Mouse (Mus musculus) kidney, embryonic 16.5 days (tissue): ENCODE measurements around the gene Smco1. TPM values are rescaled to one million over a fixed set of nuclear protein-coding genes. Genes with fewer than 3 reads are reported as not detected.
"Not testable (repeated sequence)": the region's sequence is repeated elsewhere in the genome, so short reads cannot be mapped to it uniquely, and the experiment has no call there.

Experiments used
- ATAC-seq: fragments of 200-750 bp; cut with Nextera tagmentation; 2 replicates; pipeline ENCODE4 v1.8.0; 2017; ENCODE audit warnings: moderate TSS enrichment; ENCODE audit not compliant: low FRiP score, low TSS enrichment
- H3K27ac ChIP-seq: fragments of 300-500 bp; sonication (generic); 2 replicates; pipeline ENCODE4 v1.5.1; 2014; ENCODE audit warnings: low read length
- H3K27me3 ChIP-seq: fragments of 300-500 bp; sonication (generic); 2 replicates; pipeline ENCODE4 v1.6.1; 2014; ENCODE audit warnings: low read length, control low read depth, mixed read lengths; ENCODE audit not compliant: insufficient read depth
- H3K36me3 ChIP-seq: fragments of 300-500 bp; sonication (generic); 2 replicates; pipeline ENCODE4 v1.6.1; 2014; ENCODE audit warnings: low read length, control low read depth, mixed read lengths; ENCODE audit not compliant: insufficient read depth
- H3K4me1 ChIP-seq: fragments of 300-500 bp; sonication (generic); 2 replicates; pipeline ENCODE4 v1.6.1; 2014; ENCODE audit warnings: low read length, control low read depth, mixed read lengths; ENCODE audit not compliant: insufficient read depth
- H3K4me2 ChIP-seq: fragments of 300-500 bp; sonication (generic); replicated peaks from 2 replicates; pipeline ENCODE4 v1.6.1; 2014; ENCODE audit warnings: low read depth, low read length
- H3K4me3 ChIP-seq: fragments of 300-500 bp; sonication (generic); 2 replicates; pipeline ENCODE4 v1.5.1; 2014; ENCODE audit warnings: mild to moderate bottlenecking, low read length
- H3K9ac ChIP-seq: fragments of 300-500 bp; sonication (generic); replicated peaks from 2 replicates; pipeline ENCODE4 v1.6.1; 2014; ENCODE audit warnings: low read length
- H3K9me3 ChIP-seq: fragments of 300-500 bp; sonication (generic); 2 replicates; pipeline ENCODE4 v1.6.1; 2016; ENCODE audit warnings: low read length, control low read depth
- WGBS: fragments of 180-500 bp; shearing (Covaris S2); extraction: QIAGEN DNeasy Blood & Tissue Kit; methylation state at CpG from one replicate; pipeline ENCODE4 v1.1.7; 2014; 5-methylcytosine and 5-hydroxymethylcytosine counted together
- polyA plus RNA-seq: library from polyadenylated mRNA; unstranded; fragments of >200 nt; fragmentation: Nextera tagmentation; extraction: Ambion mirVana; gene quantifications from 2 replicates; pipeline ENCODE4 v1.2.1, GENCODE M21; 2015

Gene Smco1
- polyA plus RNA-seq = not detected in 2 replicates

DNA sequence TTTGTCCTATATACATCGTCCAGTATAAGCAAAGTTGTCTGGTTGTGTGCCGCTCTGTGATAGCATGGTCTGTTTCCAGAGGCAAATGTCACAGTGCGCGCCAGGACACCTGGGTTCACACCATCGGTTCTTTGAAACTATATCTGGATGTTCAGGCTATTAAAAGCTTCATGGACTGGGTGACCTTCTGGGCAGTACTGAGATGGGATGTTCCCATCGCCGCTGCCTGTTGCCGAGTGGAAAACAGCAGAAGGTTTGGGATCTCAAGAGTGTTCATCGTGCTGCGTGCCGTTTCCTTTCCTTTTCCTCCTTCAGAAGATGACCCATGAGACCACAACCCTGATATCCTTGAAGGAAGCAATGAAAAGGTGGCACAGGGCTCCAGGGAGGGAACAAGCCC is at the start of gene Smco1:
Smco1 (plus strand) TSS at position 178 of the 400 bp plus-strand sequence.
- Histone ChIP-seq H3K9ac (no peak within 1 kb of the TSS), H3K27me3 (no peaks in the 10 kb centered on the region), H3K4me1 (no peaks in the 10 kb centered on the region), H3K36me3 (no peaks in the 10 kb centered on the region), H3K9me3 (no peaks in the 10 kb centered on the region), H3K4me3 (no peak within 1 kb of the TSS), H3K4me2 (no peak within 1 kb of the TSS), H3K27ac (no peak within 1 kb of the TSS)
- ATAC-seq = no peak
- 80% methylated on average over 11 of the region's 11 CpGs for WGBS

DNA sequence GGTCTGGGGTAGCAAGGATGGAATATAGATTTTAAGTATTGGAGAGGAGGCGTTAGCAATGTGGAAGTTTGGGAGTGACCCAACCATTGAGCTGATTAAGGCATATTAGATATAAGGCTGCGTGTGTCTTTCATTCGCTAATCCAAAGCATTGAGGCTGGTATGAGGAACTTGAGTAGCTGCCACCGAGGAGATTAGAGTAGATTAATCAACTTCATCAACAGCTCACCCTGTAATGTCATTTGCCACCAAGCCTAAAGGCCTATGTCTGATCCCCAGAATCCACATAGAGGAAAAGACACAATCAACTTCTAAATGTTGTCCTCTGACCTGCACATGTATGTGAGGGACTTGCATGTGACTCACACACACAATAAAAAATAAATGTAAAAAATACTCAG is 49.5 kb upstream of the Smco1 start:
- Histone ChIP-seq H3K36me3 (no peaks in the 10 kb centered on the region), H3K27me3 (no peaks in the 10 kb centered on the region), H3K9me3 (no peaks in the 10 kb centered on the region), H3K4me3 (no peak overlapping the region), H3K4me1 (no peaks in the 10 kb centered on the region), H3K4me2 (no peak overlapping the region), H3K9ac (no peak overlapping the region), H3K27ac (no peak overlapping the region)
- 86% methylated on average over 4 of the region's 4 CpGs for WGBS
- ATAC-seq = no peak

DNA sequence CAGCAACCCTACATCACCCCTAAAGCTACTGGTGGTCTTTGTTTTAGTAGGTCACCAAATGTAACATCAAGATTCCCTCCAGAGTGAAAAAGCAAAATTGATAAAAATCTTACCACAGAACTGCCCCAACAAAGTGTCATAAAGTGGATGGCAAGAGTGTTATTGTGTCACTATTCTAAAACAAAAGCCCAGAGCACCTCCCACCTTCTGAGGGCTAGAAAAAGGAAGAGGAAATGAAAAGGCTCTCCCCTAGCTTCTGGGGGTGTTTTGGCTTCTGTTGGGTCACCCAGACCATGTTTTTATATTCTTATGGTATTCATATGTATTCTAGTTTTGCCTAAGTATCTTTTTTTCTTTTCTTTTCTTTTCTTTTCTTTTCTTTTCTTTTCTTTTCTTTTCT is 48.9 kb upstream of the Smco1 start:
- Histone ChIP-seq H3K4me2 (no peak overlapping the region), H3K36me3 (no peaks in the 10 kb centered on the region), H3K9ac (no peak overlapping the region), H3K4me1 (no peaks in the 10 kb centered on the region), H3K27me3 (no peaks in the 10 kb centered on the region), H3K27ac (no peak overlapping the region), H3K9me3 (no peaks in the 10 kb centered on the region), H3K4me3 (no peak overlapping the region)
- no peak for ATAC-seq

DNA sequence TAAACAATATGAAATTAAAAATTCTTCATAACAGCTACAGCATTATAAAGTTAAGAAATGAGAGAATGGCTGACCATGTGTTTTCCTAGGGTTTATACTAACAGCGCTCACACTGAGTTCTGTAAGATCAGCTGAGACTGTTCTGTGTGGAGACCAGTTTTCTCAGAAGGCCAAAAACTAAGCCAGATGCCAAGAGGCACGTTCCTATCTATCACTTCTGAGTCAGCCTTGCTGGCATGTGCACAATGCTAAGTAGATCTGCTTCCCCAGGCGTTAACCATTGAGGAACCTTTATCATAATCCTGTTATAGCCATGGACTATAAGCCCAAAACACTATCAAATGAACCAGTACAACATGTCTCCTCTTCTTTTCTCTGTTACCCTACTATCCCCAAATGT is 39.2 kb upstream of the Smco1 start:
- H3K27me3 ChIP-seq, ATAC-seq, H3K9me3 ChIP-seq, H3K9ac ChIP-seq, H3K27ac ChIP-seq, H3K4me3 ChIP-seq, H3K4me2 ChIP-seq, H3K4me1 ChIP-seq: not testable (repeated sequence)
- H3K36me3 ChIP-seq = peaks cover 16% of the 10 kb centered on the region; the same call in 1 of the 2 replicates
- 83% methylated on average over 3 of the region's 3 CpGs for WGBS

DNA sequence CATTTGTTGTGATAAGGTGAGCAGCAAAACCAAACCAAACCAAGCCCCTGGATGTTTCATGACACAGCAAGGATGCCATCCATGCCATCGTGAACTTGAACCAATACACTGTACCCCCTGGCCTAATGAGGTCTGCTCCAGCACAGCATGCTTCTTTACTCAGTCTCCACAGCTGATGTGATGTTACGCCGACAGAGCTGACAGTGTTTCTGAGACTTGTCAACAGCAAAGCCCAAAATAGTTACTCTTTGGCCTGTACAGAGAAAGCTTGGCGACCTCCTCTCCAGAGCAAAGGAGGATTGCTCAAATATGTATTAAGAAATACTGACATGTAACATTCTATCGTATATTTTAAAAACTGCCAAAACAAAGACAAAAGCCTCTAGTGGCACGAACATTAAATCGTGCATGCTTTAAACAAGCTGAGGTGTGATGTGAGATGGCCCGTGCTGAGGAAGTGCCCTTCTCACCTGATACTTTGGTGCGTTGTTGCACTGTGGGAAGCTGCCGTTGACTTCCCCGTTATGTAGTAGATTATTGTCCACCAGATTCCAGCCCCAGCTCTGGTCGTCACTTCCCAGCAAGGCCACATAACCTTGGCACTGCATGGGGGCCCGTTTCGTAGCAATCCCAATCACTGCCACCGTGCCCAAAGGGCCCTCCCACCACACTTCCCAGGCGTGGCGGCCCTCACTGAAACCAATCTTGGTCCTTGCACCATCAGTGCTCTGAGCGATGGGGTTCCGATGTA is 33.2 kb upstream of the Smco1 start:
- ATAC-seq = no peak
- no peaks in the 10 kb centered on the region for H3K9me3 ChIP-seq
- WGBS = 86% methylated on average over 19 of the region's 19 CpGs
- H3K27me3 ChIP-seq = no peaks in the 10 kb centered on the region
- H3K36me3 ChIP-seq = peaks cover 18% of the 10 kb centered on the region
- H3K4me2 ChIP-seq = no peak overlapping the region
- no peak overlapping the region for H3K27ac ChIP-seq
- H3K4me3 ChIP-seq = no peak overlapping the region
- H3K9ac ChIP-seq = no peak overlapping the region
- H3K4me1 ChIP-seq = no peaks in the 10 kb centered on the region

DNA sequence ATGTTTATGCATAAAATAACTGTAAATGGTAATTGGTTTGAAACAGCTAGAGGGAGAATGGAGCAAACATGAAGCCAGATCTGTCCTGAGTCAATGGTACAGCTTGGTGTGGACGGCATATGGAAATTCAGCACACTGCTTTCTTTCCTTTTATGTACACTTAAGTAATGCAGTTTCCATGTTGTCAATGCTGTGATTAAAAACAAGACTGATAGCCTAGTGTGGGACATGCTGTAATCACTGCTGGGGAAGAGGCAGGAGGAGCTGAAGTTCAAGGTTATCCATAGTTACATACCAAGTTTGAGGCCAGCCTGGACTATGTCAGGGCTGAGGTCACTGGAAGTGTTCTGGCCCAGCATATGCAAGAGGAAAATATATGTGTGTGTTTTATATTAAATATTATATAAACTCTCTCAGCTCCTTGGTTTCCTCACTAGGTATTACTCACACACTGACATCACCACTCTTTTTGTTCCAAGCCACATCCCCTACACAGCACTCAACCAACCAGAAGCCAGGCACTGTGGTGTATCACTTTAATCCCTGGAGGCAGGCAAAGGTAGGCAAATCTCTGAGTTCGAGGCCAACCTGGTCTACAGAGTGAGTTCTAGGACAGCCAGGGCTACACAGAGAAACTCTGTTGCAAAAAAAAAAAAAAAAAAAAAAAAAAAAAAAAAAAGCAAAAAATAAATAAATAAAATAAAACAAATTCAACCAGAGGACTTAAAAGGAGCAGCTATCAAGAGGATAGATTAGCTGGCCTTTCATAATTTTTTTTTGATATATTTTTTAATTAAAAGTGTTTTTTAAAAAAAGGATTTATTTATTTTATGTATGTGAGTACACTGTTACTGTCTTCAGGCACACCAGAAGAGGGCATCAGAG is 31.6 kb upstream of the Smco1 start:
- Histone ChIP-seq H3K36me3 (peaks cover 15% of the 10 kb centered on the region), H3K9ac (no peak overlapping the region), H3K4me3 (no peak overlapping the region), H3K9me3 (no peaks in the 10 kb centered on the region), H3K27me3 (no peaks in the 10 kb centered on the region), H3K4me1 (peaks cover under 1% of the 10 kb centered on the region), H3K27ac (no peak overlapping the region), H3K4me2 (no peak overlapping the region)
- 89% methylated on average over 2 of the region's 2 CpGs for whole genome bisulfite sequencing
- ATAC-seq = no peak

DNA sequence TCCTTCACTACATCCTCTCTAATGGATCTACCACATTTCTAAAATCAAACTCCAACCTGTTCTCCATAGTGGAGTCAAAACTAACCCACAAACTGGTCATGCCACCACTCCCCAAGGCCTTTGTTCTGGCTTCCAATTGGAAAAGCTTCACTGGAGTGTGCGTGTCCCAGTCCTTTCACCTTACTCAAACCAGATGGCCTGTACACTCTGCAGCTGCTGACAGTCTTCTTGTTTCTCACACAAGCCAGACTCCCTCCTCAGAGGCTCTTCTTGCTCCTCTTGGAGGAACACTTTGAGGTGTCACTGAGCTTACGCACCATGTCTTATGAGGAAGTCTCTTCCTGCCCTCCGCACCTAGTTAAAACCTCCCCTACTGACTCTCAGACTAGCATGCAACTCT is 27.4 kb upstream of the Smco1 start:
- WGBS = 94% methylated on average over 3 of the region's 3 CpGs
- no peak for ATAC-seq

DNA sequence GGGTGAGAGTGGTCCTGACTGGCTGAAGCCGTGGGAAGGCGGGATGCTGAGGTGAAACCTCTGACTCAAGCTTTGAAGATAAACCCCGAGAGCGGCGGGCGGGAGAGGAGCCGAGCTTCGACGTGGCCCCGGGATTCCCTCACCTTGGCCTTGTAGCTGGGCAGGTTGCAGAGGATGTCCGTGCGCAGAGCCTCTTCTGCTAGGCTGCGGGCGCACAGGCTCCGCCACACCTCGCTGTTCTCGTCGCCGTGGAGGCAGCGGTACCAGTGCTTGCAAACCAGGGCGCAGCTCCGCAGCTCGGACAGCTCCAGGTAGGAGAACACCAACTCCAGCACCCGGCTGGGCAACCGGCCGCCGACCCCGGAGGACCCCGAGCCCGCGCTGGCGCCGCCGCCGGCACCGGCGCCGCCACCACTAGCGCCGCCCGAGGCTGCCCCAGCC is 24.9 kb upstream of the Smco1 start:
- peak; percentile 64 for ATAC-seq
- H3K4me1 ChIP-seq = peaks cover 17% of the 10 kb centered on the region
- peak overlapping the region; percentile 70 for H3K4me2 ChIP-seq
- no peaks in the 10 kb centered on the region for H3K36me3 ChIP-seq
- peak overlapping the region; percentile 95 for H3K27ac ChIP-seq
- peak overlapping the region; percentile 95 for H3K9ac ChIP-seq
- WGBS = 0% methylated on average over 38 of the region's 41 CpGs
- H3K27me3 ChIP-seq = no peaks in the 10 kb centered on the region
- H3K4me3 ChIP-seq = peak overlapping the region; percentile 80
- H3K9me3 ChIP-seq = no peaks in the 10 kb centered on the region

More for the DNA sequence above, 27.4 kb upstream of the Smco1 start:
- H3K4me1 ChIP-seq = peaks cover 17% of the 10 kb centered on the region
- H3K36me3 ChIP-seq = no peaks in the 10 kb centered on the region
- no peak overlapping the region for H3K9ac ChIP-seq
- H3K4me3 ChIP-seq = no peak overlapping the region
- no peak overlapping the region for H3K4me2 ChIP-seq
- no peaks in the 10 kb centered on the region for H3K27me3 ChIP-seq
- no peak overlapping the region for H3K27ac ChIP-seq
- no peaks in the 10 kb centered on the region for H3K9me3 ChIP-seq

DNA sequence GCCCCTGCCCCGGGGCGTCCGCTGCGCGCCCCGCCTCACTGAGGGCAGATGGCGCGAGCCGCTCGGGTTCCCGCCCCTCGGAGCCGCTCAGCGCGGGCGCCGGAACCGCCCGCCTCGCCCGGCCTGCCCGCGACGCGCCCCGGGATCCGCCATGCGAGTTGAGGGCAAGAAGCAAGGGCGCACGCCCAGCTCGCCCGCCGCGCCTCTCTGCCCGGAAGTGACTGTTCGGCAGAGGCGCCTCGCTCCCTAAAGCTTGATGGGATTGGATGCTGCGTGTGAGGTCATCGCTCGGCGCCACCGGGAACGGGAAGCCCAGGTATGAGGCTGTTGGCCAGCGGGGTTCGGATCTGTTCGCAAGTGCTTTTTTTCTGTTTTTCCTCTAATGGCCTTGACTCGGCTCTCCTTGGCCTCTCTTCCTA is 24.3 kb upstream of the Smco1 start, which contains the start of the genes Fbxo45 and Wdr53:
Fbxo45 (minus strand) TSS at position 207 of the 419 bp plus-strand sequence.
Wdr53 (plus strand) TSS at position 276 of the 419 bp plus-strand sequence.
- H3K9me3 ChIP-seq = no peaks in the 10 kb centered on the region
- H3K4me1 ChIP-seq = peaks cover 17% of the 10 kb centered on the region
- WGBS = under 1% methylated on average over 41 of the region's 48 CpGs
- peak within 1 kb of the TSS; percentile 95 for H3K27ac ChIP-seq
- H3K9ac ChIP-seq = peak within 1 kb of the TSS; percentile 95
- no peaks in the 10 kb centered on the region for H3K27me3 ChIP-seq
- peak; percentile 99 for ATAC-seq
- H3K4me2 ChIP-seq = peak within 1 kb of the TSS; percentile 70
- peaks cover 2% of the 10 kb centered on the region; the same call in 1 of the 2 replicates for H3K36me3 ChIP-seq
- H3K4me3 ChIP-seq = peak within 1 kb of the TSS; percentile 80
